Mouse (Mus musculus): ENCODE data around the gene Agap1. TPM values are rescaled to one million over a fixed set of nuclear protein-coding genes. Genes with fewer than 3 reads are reported as not detected.

Gene Agap1
- polyA plus RNA-seq, 1 experiment: 30.0 TPM

GRCm38 (mm10) chr1:89630836-89631235 lies 176.2 kb downstream of the Agap1 start:
- TF ChIP-seq POLR2A (IDR thresholded peaks at IDR 0.05; ENCODE audit: insufficient read depth, low read depth, low read length) (no peak), CTCF (IDR thresholded peaks at IDR 0.05; ENCODE audit: insufficient read depth, low read depth, low read length) (no peak)
- 93% methylated on average over 4 of the region's 4 CpGs for WGBS
- no peak overlapping the region for H3K4me3 ChIP-seq (ENCODE audit: insufficient read depth, low read depth, low read length)
- H3K27ac ChIP-seq (ENCODE audit: insufficient read depth, low read depth, low read length): no peak overlapping the region
- H3K4me1 ChIP-seq (ENCODE audit: control insufficient read depth, insufficient read depth, low read length): peaks cover 20% of the 10 kb centered on the region

DNA sequence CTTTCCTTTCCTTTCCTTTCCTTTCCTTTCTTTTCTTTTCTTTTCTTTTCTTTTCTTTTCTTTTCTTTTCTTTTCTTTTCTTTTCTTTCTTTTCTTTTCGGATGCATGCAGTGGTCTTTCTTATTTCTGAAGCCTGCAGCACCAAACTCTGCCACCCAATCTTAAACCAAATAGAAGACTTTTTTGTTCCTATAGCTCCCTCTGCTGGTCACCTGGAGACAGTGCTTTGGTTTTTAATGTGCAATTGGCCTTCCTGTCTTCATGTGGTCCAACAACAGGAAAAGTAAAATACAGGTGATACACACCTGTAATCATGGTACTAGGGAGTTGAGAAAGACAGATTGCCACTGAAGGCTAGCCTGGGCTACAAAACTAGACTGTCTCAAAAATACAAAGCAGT lies 177.1 kb downstream of the Agap1 start:
- H3K27ac ChIP-seq (ENCODE audit: insufficient read depth, low read depth, low read length): no peak overlapping the region
- TF ChIP-seq CTCF (IDR thresholded peaks at IDR 0.05; ENCODE audit: insufficient read depth, low read depth, low read length) (no peak), POLR2A (IDR thresholded peaks at IDR 0.05; ENCODE audit: insufficient read depth, low read depth, low read length) (no peak)
- H3K4me1 ChIP-seq (ENCODE audit: control insufficient read depth, insufficient read depth, low read length): peaks cover 17% of the 10 kb centered on the region
- WGBS: 20% methylated on average over 1 of the region's 1 CpGs
- H3K4me3 ChIP-seq (ENCODE audit: insufficient read depth, low read depth, low read length): no peak overlapping the region

GRCm38 (mm10) chr1:89634055-89634454 lies 179.4 kb downstream of the Agap1 start:
- Histone ChIP-seq H3K4me3 (ENCODE audit: insufficient read depth, low read depth, low read length) (no peak overlapping the region), H3K27ac (ENCODE audit: insufficient read depth, low read depth, low read length) (no peak overlapping the region), H3K4me1 (ENCODE audit: control insufficient read depth, insufficient read depth, low read length) (peaks cover 11% of the 10 kb centered on the region)
- WGBS: 82% methylated on average over 14 of the region's 14 CpGs
- no peak for TF ChIP-seq CTCF (IDR thresholded peaks at IDR 0.05; ENCODE audit: insufficient read depth, low read depth, low read length)
- TF ChIP-seq POLR2A (IDR thresholded peaks at IDR 0.05; ENCODE audit: insufficient read depth, low read depth, low read length): no peak

DNA sequence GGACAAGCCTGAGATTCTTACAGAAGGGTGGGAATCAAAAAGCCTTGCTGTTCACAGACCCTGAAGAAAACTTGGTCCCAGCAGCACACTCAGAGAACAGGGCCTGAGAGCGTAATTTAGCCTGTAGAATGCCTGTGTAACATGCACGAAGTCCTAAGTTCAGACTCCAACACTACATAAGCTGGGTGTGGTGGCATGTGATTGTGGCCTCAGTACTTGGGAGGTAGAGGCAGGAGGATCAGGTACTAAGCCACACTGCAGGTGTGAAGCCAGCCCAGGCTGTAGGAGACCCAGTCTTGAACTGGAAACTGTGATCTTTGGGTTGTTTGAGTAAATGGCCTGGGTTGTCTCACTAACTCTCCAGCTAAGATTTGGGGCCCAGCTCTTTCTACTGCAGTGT lies 180.5 kb downstream of the Agap1 start:
- Histone ChIP-seq H3K4me1 (ENCODE audit: control insufficient read depth, insufficient read depth, low read length) (peaks cover 4% of the 10 kb centered on the region), H3K27ac (ENCODE audit: insufficient read depth, low read depth, low read length) (no peak overlapping the region), H3K4me3 (ENCODE audit: insufficient read depth, low read depth, low read length) (no peak overlapping the region)
- 97% methylated on average over 2 of the region's 2 CpGs for WGBS
- TF ChIP-seq POLR2A (IDR thresholded peaks at IDR 0.05; ENCODE audit: insufficient read depth, low read depth, low read length): no peak
- no peak for TF ChIP-seq CTCF (IDR thresholded peaks at IDR 0.05; ENCODE audit: insufficient read depth, low read depth, low read length)

- Histone ChIP-seq H3K27ac (ENCODE audit: insufficient read depth, low read depth, low read length) (no peak overlapping the region), H3K4me1 (ENCODE audit: control insufficient read depth, insufficient read depth, low read length) (0 out of 2 replicates have a peak, but pooled peaks cover 2% of the 10 kb centered on the region), H3K4me3 (ENCODE audit: insufficient read depth, low read depth, low read length) (no peak overlapping the region)
- TF ChIP-seq POLR2A (IDR thresholded peaks at IDR 0.05; ENCODE audit: insufficient read depth, low read depth, low read length): no peak
- no peak for TF ChIP-seq CTCF (IDR thresholded peaks at IDR 0.05; ENCODE audit: insufficient read depth, low read depth, low read length)
- WGBS: 82% methylated on average over 4 of the region's 4 CpGs
Measured at GRCm38 (mm10) chr1:89637670-89638069, 183.1 kb downstream of the Agap1 start.

- no peak for TF ChIP-seq POLR2A (IDR thresholded peaks at IDR 0.05; ENCODE audit: insufficient read depth, low read depth, low read length)
- TF ChIP-seq CTCF (IDR thresholded peaks at IDR 0.05; ENCODE audit: insufficient read depth, low read depth, low read length): no peak
- WGBS: 66% methylated on average over 8 of the region's 8 CpGs
- no peak overlapping the region for H3K4me3 ChIP-seq (ENCODE audit: insufficient read depth, low read depth, low read length)
Measured at GRCm38 (mm10) chr1:89643445-89644100, 189.0 kb downstream of the Agap1 start.

DNA sequence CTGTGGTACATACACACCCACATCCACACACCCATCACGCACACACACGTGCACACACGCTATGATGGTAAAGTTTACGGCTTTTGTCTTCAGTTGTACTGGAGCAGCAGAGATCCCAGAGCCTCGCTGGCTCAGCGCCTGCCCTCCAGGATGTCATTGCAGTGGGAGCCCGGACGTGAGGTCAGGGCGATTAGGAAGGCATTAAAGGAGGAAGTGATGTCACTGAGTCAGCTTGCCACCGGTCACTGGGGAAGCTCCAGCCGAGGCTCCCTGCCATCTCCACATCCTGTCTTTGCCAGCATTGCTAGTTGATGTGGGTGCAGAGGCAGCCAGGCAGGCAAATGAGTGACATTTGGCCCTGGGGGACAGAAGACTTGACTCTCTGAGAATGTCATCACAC lies 189.5 kb downstream of the Agap1 start:
- Histone ChIP-seq H3K27ac (ENCODE audit: insufficient read depth, low read depth, low read length) (no peak overlapping the region), H3K4me1 (ENCODE audit: control insufficient read depth, insufficient read depth, low read length) (0 out of 2 replicates have a peak, but pooled peaks cover under 1% of the 10 kb centered on the region), H3K4me3 (ENCODE audit: insufficient read depth, low read depth, low read length) (no peak overlapping the region)
- no peak for TF ChIP-seq CTCF (IDR thresholded peaks at IDR 0.05; ENCODE audit: insufficient read depth, low read depth, low read length)
- no peak for TF ChIP-seq POLR2A (IDR thresholded peaks at IDR 0.05; ENCODE audit: insufficient read depth, low read depth, low read length)
- 79% methylated on average over 11 of the region's 11 CpGs for WGBS

More at GRCm38 (mm10) chr1:89643445-89644100, 189.0 kb downstream of the Agap1 start:
- no peak overlapping the region for H3K27ac ChIP-seq (ENCODE audit: insufficient read depth, low read depth, low read length)
- 0 out of 2 replicates have a peak, but pooled peaks cover 2% of the 10 kb centered on the region for H3K4me1 ChIP-seq (ENCODE audit: control insufficient read depth, insufficient read depth, low read length)

GRCm38 (mm10) chr1:89646326-89647018 lies 191.9 kb downstream of the Agap1 start:
- no peak overlapping the region for H3K4me3 ChIP-seq (ENCODE audit: insufficient read depth, low read depth, low read length)
- no peak overlapping the region for H3K27ac ChIP-seq (ENCODE audit: insufficient read depth, low read depth, low read length)
- TF ChIP-seq POLR2A (IDR thresholded peaks at IDR 0.05; ENCODE audit: insufficient read depth, low read depth, low read length): no peak
- peak; percentile 57; the same call in 1 of the 2 replicates for TF ChIP-seq CTCF (IDR thresholded peaks at IDR 0.05; ENCODE audit: insufficient read depth, low read depth, low read length)
- 50% methylated on average over 4 of the region's 4 CpGs for WGBS
- H3K4me1 ChIP-seq (ENCODE audit: control insufficient read depth, insufficient read depth, low read length): no peaks in the 10 kb centered on the region

GRCm38 (mm10) chr1:89647505-89647904 lies 192.9 kb downstream of the Agap1 start:
- Histone ChIP-seq H3K4me3 (ENCODE audit: insufficient read depth, low read depth, low read length) (no peak overlapping the region), H3K27ac (ENCODE audit: insufficient read depth, low read depth, low read length) (no peak overlapping the region), H3K4me1 (ENCODE audit: control insufficient read depth, insufficient read depth, low read length) (no peaks in the 10 kb centered on the region)
- TF ChIP-seq POLR2A (IDR thresholded peaks at IDR 0.05; ENCODE audit: insufficient read depth, low read depth, low read length) (no peak), CTCF (IDR thresholded peaks at IDR 0.05; ENCODE audit: insufficient read depth, low read depth, low read length) (no peak)
- 89% methylated on average over 8 of the region's 8 CpGs for WGBS
